Mouse (Mus musculus) lung, adult 18-20 months (tissue): ENCODE data around the gene Bphl.
"Not testable (repeated sequence)": the region's sequence is repeated elsewhere in the genome, so short reads cannot be mapped to it uniquely, and the experiment has no call there.

ENCODE experiments used
- DNase-seq, 2 experiments: peaks; one replicate each; pipeline ENCODE4 v3.0.0; 2022; ENCODE audit warnings: mixed read lengths in 2 of 2

Gene Bphl

DNA sequence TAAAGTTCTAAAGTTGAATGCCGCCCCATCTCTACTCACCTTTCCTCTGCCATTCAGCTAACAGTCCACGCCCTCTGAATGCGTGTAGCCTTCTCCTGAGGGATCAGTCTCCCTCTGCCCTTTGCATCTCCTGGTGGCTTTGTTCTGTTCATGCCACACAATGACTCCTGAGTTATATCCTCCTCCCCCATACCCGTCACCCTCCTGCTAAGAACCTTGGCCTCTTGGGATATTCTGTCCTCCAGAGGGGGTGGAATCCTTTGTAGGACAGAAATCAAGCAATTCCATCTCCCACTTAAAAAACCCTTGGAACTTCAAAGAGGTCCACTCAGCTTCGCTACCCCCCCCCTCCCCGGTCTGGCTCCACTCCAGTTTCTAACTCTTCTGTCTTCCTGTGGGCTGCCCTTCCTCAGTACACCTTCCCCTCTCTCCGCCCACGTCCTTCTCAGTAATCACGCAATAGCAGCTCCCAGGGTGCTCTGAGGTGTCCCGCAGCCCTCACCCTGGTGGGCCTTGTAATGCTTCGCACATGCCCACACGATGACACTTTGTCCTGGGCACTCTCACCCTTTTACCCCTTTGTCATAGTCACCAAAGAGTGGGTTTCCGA lies 16.4 kb downstream of the Bphl start:
- no peak for DNase-seq

DNA sequence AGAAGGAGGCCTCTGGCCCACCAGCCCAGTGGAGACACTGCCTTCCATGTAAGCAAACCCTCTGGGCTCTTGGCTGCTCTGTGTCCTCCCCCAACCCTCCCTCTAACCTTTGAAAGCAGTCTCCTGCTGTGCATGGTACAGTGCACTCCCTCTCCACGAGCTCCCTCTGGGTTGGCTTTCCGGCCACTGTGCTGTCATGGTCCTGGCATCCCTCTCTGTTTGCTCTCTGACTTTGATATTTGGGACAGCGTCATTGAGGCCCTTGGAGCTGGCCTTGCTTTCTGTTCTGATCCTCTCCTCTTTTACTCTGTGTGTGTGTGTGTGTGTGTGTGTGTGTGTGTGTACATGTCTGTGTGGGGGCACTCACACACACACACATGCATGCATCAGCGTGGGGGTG lies 17.0 kb downstream of the Bphl start:
- DNase-seq, result no peak

DNA sequence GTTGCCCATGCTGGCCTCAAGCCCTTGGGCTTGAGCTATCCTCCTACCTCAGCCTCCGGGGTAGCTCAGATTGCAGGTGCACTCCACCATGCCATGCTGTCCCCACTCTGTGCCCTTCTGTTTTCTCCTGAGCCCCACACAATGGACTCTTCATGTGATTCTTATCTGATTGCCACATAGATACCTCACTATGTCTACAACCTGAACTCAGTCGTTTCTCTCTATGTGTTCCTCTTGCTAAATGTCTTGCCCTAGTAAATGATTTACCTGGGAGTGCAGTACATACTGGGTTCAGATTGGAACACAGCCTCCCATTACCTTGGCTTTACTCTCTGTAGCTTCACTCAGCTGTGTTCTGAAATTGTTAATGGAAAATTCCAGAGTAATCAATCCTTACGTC lies 17.6 kb downstream of the Bphl start:
- no peak for DNase-seq

DNA sequence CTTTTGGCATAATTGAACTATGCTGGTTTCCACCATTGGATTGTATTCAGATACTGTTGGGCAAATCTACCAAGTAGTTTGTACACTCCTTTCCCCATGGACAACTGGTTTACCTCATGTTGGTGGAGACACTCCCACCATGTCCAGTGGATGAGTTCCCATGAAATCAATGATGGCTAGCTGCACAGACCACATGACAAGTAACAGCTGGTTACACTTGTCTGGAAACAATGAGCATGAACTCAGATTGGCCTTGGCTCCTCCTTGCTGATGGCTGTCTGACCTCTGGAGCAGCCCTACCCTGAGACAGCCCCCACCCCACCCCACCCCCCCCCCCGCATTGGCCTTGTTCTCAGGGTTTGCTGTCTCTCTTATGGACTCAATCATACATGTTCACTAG lies 19.9 kb downstream of the Bphl start:
- DNase-seq, result no peak

DNA sequence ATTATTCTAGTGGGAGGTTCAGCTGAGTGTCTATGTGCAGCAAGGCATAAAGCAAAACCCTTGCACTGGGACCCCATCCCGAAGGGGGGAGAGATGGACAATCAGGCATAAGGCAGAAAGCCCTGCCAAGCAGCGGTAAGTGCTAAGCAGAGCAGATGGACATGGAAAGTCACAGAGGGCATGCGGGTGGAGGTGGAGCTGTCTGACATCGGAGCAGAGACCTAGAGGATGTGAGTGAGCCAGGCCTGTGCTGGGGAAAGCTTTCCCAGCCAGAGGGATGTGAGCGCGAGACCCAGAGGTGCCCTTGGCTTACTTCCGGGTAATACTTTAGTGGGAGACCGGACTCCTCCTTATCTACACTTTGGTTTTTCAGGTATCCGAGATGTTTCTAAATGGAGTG lies 22.7 kb downstream of the Bphl start:
- DNase-seq, result no peak

DNA sequence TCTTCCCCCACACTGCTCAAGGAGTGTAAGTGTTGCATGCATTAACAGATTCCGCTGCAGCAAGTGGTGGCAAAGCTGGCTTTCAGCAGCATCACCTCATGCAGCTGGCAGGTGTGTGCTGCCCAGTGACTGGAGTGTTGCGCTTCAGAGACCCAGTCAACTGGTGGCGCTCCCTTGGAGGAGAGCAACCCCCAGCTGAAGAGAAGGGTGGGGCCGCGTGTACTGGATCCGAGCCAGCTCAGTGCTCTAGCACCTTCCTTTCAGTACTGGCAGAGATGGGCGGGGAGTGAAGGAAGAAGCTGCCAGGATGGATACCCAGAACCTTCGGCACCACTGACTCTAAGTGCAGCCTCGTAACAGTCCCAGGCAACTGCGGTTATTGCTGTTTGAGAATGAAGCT lies 25.1 kb downstream of the Bphl start:
- DNase-seq, result peak in 1 of 2 experiments; percentile 50

DNA sequence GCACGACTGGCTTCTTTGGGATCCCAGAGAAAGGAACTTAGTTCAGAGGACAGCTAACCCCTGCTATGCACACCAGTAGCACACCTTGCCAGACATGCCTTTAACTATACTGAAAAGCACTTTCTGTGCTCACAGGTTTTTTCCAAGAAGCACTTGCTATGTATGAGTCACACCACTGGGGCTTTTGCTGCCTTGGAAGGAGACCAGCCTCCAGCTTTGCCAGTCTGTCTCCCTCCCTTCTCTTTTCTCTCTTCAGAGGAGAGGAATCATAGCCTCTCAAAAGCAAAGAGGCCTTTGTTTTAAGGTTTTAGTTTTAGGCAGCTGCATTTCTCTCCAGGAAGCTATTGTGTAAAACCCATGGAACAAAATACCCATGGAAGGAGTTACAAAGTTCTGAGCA lies 29.0 kb downstream of the Bphl start:
- DNase-seq, result peak in 1 of 2 experiments; percentile 53

DNA sequence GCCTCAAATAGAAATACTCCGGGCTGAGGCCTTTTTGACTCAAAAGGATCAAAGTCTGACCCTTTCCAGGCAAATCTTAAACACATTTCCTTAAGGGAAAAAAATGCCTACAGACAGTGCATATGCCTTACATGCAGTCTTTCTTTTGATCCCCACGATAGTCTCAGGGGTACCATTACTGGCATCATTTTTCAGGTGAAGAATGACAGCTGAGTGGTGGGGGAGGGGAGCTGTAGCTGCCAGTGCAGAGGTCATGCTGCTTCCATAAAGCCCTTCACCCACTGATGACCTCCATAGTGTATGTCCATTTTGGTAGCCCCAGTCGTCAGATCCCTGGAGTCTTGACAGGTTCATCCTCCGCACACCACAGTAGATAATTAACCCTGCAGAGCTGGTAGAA lies 32.9 kb downstream of the Bphl start:
- DNase-seq, result no peak

DNA sequence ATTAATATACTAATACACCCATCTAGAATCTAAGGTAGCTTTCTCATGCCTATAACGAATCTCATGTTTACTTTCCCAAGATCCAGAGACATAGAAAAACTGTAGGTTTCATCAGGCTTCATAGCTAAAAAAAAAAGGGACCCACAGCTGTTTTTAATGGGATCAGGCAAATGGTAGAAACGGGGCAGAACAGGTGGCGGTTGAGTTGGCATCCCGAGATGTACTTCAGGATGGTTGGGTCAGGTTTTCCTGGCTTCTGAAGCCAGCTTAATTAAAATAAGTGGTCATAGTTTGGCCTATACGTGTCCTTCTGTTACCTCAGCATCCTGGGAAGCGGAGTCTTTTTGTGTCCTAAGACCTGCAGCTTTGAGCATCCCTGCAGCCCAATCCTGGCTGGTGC lies 34.4 kb downstream of the Bphl start:
- DNase-seq, result no peak

DNA sequence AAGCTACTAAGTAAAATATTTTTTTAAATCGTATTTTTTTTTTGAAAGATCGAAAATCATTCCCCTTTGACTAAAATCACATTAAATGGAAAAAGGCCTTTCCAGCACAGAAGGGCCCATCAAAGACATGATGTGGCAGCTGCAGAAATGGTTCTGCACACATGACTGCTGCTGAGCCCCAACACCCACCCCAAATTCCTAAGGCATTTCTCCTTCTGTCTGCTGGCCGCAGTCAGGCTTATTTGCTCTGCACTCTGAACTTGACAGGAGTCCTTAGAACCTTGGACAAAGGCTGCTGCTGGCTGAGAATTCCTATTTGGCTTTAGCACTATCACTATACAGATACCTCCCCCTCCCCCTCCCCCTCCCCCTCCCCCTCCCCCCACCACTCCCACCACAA lies 35.5 kb downstream of the Bphl start:
- DNase-seq, result no peak

DNA sequence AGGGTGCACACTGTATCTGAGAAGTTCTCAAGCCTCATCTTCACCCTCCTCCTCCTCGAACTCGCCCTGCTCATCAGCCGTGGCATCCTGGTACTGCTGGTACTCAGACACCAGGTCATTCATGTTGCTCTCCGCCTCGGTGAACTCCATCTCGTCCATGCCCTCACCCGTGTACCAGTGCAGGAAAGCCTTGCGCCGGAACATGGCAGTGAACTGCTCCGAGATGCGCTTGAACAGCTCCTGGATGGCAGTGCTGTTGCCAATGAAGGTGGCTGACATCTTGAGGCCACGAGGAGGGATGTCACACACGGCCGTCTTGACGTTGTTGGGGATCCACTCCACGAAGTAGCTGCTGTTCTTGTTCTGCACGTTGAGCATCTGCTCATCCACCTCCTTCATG lies 37.0 kb downstream of the Bphl start:
- DNase-seq, result not testable (repeated sequence)

DNA sequence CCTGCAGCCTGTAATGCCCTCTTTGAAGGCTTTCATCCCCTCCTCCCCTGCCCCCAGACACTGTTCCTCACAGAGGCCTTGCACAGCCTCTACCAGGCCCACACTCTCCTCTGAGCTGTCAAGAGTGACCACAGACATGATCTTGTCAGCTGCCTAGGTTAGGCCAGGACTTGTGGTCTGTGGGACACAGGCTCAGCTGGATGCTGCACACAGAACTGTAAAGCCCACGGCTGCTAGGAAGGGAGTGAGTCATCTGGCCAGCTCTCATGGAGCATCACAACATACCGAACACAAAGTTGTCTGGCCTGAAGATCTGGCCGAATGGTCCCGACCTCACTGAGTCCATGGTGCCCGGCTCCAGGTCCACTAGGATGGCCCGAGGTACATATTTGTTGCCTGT lies 38.5 kb downstream of the Bphl start:
- DNase-seq, result not testable (repeated sequence)

DNA sequence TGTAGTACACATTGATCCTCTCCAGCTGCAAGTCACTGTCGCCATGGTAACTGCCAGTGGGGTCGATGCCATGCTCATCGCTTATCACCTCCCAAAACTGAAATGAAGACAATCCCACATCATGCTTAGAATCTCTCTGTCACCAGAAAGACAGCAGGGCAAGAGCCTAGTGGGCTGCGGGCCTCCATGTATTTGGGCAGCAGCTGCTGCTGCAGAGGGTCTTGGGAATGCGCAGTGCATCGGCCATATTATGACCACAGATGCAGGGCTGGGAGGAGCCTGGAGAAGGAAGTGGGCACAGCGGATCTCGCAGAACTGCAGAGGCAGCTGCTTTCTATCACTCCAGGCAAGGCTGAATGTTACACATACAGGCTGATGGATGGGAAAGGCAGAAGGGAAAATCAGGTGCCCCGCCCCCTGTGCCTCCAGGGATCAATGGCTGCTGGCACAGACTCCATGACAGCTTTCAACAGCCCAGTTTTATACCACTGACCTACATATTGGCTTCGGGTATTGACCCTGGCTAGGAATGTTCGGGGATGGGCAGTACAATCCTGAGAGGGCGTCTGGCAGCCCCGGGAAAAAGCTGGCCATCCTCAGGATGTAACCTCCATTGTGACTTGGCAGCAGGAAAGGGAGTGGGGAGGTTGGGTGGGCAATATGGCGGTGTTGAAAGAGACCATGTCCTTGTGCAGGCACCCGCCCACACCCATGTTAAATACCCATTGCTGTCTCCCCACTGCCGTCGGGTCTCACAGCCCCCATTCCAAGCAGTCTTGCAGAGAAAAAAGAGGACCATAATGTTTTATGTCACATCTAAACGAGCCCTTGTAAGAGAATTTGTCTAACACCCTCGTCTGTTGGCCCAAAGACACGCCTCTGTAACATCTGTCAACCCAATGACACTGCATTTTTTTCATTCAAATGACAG lies 39.4 kb downstream of the Bphl start:
- DNase-seq, result peak in 1 of 2 experiments; percentile 41

DNA sequence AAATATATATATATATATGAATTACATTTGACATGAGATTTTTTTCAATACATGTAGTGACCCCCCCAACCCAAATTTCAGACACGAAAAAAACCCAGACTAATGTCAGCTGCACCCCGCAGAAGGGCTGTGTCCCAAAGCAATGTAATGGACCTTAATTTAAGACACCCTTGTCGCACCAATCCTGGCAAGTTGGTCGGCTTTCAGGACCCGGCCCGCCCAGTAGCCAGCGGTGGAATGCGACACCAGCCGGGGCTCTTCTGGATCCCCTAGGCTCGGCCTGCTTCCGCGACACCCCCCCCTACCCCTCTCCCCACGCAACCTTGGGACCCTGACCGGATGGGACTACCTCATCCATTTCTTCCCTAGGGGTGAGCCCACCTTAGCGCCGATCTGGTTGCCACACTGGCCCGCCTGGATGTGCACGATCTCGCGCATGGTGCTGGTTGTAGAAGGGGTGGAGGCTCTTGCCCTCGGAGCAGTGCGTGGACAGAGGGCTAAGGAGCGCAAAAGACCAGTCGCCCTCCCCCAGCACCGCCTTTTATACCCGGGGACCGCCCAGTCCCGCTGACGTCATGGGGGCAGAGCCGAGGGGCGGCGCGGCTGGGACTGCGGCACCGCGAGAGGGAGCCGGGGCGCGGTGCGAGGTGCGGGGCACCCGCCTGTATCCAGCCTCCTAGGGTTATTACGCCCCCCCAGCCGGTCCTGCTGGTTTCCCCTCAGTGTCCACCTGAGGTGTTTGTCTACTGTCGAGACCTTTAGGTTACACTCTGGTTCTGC lies 40.3 kb downstream of the Bphl start, which contains the start of gene Tubb2a:
TSS of gene Tubb2a (minus strand) at position 516 of the 780 bp plus-strand sequence.
- peak; percentile 93 to 95 for DNase-seq

DNA sequence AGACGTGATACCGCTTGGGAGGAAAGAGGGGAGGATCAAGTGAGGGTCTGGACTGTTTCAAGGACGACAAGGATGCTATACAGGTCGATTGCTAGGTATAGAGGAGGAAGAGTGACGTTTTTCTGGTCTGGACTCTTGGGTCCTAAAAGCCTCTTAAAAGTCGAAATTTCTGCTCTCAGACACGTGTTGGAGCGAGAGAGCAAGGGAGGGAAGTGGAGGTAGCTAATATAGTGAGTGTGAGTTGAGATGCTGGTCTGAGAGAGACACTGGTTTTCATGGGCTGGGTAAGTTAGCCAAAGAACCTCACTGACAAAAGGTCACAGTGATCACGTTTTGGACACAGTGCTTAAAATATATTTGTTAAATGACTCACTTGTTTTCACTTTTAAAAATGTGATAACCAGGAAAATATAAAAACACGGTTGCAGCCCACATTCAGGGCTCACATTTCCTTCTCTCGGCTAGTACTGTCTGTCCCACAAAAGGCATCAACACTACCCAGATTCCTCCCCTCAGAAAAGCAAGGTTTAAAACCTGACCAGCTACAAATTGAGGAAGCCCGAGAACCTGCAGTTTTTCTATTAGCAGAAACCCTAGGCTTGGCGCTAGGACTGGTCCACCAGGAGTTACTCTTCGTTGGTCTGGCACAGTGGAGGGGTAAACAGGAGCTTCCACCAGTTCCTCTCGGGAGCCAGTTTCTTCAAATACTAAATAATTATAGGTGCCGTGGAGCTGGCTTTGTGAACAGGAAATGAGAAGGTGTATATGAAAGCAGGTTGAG lies 41.3 kb downstream of the Bphl start:
- no peak for DNase-seq

DNA sequence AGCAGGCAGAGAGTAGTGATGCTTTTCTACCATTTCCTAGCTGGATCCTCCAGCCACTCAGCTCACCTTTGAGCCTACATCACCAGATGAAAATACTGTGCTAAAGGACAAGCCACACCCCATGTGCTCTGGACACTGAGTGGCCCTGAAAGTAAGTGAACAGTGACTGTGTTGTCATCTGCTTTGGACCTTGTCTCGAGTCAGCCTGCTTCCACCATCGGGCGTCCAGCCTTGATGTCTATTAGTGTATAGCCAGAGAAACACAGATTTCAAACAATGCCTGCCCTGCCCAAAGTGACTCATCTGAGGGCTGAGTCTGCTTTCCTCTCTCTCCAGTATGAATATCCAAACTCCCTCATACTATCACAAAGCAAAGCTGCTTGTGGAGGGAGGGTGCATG lies 42.4 kb downstream of the Bphl start:
- DNase-seq, result no peak

DNA sequence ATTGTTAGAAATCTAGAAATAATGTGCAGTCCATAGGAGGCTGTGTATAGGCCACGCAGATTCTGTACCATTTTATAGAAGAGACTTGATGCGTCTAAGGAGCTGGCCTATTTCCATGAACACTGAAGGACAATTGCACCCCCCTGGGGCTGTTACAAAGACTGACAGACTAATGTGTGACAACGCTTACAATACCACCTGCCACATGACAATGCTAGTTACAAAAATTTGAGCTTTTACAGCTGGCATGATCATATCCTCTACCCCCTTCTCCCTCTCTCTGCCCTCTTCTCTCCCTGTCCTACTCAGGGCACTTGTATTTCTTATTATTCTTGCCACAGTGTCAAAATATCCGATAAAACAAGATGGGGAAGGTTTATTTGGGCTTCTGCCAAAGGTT lies 44.5 kb downstream of the Bphl start:
- DNase-seq, result no peak

DNA sequence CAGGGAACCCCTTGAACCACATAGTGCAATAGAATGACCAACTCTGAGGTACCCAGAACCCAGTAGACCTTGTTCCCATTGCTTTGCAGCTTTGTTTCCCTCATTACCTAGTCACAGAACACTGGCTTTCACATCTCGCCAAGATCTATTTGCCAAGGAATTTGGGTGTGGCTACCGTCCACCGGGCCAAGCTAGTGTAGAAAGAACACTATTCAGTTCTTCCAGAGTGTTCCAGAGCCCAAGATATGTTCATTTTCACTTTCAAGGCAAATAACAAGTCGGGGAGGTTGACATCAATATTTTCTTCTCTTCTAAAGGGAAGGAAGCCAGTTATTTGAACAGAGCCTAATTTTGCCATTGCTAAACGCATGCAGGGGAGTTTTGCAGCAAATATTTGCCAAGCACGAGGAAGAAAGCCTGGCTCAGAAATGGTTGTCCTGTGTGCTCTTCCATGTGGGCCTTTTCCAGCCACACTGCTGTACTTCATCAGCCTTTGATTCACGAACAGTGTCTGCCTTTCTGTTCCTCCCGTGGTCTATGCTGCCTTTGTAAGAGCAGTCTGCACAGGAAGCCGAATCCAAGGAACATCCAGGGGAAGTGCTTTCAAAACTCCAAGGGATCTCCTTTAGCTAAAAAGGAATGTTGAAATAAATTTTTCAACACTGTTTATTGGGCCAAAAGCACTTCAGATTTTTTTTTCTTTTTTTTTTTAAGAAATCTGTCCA lies 46.8 kb downstream of the Bphl start:
- DNase-seq, result peak; percentile 72 to 82

DNA sequence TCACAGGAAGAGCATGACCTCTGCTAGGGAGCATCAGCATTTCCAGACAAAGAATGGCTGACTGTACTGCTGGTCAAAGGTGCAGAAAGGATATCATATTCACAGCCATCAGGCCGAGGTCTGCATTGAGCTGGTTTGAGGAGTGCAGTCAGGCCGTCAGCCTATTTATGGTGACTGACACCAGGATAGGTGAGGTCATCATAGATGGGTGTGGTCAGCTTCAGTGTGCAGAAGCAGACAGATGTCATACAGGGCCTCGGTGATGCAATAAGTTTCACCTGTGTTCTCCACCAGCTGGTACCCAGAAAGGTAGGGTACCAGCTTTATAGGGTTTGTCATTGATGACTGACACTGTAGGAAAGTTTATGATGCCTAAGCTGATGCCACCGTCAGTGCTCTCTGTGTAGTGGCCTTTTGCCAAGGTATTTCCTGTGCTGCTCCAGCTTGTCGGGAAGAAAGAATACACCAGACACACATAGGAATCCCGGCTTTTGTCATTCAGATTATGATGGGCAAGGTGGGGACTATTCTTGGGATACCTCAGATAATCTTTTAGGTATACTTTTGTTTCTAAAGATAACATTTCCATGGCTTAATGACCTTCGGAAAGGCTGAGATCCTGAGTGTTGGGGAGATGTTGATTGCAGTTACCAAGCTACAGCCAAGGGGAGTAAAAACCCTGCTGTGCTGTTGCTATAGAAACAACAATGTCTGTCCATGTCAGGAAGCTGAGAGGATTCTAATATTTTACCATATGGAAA lies 49.8 kb downstream of the Bphl start:
- DNase-seq, result no peak

DNA sequence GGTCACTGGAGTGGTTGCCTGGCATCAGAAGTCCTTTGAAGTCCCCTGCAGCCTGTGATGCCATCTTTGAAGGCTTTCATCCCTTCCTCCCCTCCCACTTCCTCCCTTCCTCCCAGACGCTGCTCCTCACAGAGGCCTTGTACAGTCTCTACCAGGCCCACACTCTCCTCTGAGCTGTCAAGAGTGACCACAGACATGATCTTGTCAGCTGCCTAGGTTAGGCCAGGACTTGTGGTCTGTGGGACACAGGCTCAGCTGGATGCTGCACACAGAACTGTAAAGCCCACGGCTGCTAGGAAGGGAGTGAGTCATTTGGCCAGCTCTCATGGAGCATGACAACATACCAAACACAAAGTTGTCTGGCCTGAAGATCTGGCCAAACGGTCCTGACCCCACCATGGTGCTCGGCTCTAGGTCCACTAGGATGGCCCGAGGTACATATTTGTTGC lies 50.8 kb downstream of the Bphl start:
- not testable (repeated sequence) for DNase-seq

DNA sequence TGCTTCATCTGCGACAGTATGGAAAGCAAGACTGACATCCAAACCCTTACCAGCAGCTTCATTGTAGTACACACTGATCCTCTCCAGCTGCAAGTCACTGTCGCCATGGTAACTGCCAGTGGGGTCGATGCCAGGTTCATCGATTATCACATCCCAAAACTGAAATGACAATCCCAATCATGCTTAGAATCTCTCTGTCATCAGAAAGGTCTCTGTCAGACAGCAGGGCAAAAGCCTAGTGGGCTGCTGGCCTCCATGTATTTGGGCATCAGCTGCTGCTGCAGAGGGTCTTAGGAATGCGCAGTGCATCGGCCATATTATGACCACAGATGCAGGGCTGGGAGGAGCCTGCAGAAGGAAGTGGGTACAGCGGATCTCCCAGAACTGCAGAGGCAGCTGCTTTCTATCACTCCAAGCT lies 51.5 kb downstream of the Bphl start:
- DNase-seq, result no peak
